Mouse (Mus musculus) ES-E14 (cell line): ENCODE measurements around the gene Mapk10.

Experiments
- CHD2 ChIP-seq: IDR thresholded peaks from 2 replicates; pipeline ENCODE4 v1.6.1; 2014; ENCODE audit warnings: mild to moderate bottlenecking, low read depth, low read length, inconsistent platforms
- HCFC1 ChIP-seq: IDR thresholded peaks from 2 replicates; pipeline ENCODE4 v1.6.1; 2012; ENCODE audit warnings: low read length, inconsistent platforms, borderline replicate concordance; ENCODE audit not compliant: insufficient read depth
- MAFK ChIP-seq: IDR thresholded peaks from 2 replicates; pipeline ENCODE4 v1.6.1; 2014; ENCODE audit warnings: mild to moderate bottlenecking, low read depth, low read length, inconsistent platforms; ENCODE audit not compliant: insufficient read depth
- ZC3H11A ChIP-seq: IDR thresholded peaks from 2 replicates; pipeline ENCODE4 v1.6.1; 2012; ENCODE audit warnings: low read depth, mild to moderate bottlenecking, inconsistent platforms, low read length, borderline replicate concordance
- ZNF384 ChIP-seq: IDR thresholded peaks from 2 replicates; pipeline ENCODE4 v1.6.1; 2012; ENCODE audit warnings: low read depth, low read length, inconsistent platforms

- TF ChIP-seq ZC3H11A: no peak
- no peak for TF ChIP-seq HCFC1
- no peak for TF ChIP-seq CHD2
- no peak for TF ChIP-seq MAFK
- TF ChIP-seq ZNF384: no peak
Measured at GRCm38 (mm10) chr5:102901176-102901575, 310.0 kb downstream of the Mapk10 start.
